Mouse (Mus musculus): ENCODE results near the gene Klhl31.

Klhl31 gene

DNA sequence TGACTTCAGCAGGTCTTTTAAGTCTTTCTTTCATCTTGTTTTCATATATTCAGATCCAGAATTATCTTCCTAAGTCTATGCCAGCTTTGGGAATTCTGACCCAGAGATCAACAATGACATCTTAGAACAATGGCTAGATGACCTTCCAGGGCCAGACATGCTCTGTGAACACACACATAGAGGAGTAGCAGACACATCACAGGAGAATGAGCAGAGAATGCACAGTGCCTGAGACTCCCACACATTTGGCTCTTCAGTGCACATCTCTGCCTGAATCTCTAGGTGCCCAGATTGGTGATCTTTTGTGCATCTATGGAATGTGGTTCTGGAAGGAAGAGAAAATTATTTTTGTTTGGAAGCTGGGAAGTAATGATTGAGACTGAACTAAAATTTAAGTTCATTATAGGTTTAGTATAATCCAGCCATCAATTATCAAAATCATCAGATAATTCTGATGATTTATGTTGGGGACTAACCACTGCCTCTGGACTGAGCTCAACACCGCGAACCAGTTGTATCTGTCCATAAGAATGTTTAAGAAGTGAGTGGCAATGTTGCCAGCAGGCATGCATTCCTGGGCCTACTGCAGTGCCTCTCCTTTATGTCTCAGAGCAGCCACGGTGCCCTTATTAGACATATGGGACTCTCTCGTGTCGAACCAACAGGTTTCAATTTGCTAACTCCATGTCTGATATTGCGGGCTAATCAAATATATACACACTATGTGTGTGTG is 12.8 kb upstream of the Klhl31 start:
- DNase-seq (ENCODE audit: low spot score in 2 of 2), result no peak

DNA sequence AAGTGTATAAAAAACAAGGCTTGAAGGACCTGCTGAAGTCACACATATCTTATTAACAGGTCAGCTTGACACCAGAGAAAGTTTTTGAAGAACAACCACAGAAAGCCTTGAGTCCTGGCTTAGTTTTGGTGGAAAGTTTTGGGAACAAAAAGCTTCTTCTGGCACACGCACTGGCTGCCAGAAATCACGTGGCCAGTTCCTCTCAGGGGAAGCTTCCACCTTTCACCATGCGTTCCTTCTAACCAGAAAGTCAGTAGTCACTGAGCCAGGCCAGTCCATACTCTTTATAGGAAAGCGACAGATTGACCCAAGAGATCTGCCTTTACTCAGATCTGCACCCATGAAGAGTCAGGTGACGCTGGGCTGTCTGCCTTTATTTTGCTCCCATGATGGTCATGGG is 12.1 kb upstream of the Klhl31 start:
- DNase-seq (ENCODE audit: low spot score in 2 of 2), result no peak

GRCm38 (mm10) chr9:77628676-77629075 is 7.6 kb upstream of the Klhl31 start:
- DNase-seq (ENCODE audit: low spot score in 2 of 2), result no peak

DNA sequence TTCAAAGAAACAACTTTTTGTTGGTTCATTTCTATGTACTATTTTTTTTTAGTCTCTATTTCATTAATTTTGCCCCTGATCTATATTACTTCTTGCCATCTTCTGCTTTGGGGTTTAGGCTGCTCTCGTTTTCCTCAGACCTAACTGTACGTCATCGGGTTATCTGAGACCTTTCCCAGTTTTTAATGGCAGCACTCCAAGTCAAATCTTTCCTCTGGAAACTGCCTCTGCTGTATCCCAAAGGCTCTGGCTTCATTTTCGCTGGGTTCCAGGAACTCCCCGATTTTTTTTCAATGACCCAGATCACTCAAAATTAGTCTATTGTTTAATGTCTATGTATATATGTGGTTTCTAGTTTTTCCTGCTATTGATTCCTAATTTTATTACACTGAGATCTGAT is 6.6 kb upstream of the Klhl31 start:
- no peak for DNase-seq (ENCODE audit: low spot score in 2 of 2)

DNA sequence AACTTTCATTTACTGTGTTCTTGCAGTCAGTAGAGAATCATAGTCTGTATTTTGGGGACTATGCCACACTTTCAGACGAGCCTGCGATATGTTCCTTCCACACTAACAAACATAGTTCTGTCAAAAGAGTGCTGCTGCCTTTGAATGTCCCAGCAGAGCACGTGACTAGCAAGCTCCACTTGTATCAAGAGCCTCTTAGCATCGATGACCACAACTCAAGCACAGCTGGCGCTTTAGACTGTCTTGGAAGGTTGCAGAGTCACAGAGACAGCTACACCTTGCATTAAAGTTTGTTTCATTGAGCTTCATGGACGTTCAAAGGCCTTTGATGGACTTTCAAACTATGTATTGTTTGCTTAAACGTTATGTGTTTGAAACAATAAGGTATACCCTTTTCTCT is 5.5 kb upstream of the Klhl31 start:
- DNase-seq (ENCODE audit: low spot score in 2 of 2), result no peak

DNA sequence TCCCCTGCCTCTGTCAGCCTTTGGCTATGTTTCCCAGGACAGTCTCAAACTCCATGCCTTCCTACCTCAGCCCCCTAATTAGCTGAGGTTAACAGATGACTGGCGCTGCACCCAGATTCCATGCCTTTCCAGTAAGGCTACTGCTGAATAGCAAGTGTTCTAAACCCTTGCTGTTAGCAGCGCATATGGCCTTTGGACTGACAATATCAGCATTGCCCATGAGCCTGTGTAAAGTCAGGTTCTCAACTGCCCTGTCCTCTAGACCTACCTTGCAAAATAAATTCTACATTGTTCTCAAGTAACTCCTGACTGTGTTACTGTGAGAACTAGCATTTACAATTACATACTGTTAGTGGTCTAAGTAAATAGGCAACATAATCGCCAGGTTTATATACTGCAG is 3.9 kb upstream of the Klhl31 start:
- DNase-seq (ENCODE audit: low spot score in 2 of 2), result no peak

- no peak for DNase-seq (ENCODE audit: low spot score in 2 of 2)
Observed at GRCm38 (mm10) chr9:77636003-77636402, 297 bp upstream of the Klhl31 start.

- no peak for DNase-seq (ENCODE audit: low spot score in 2 of 2)
Observed at GRCm38 (mm10) chr9:77637357-77637756, 1.1 kb downstream of the Klhl31 start.

DNA sequence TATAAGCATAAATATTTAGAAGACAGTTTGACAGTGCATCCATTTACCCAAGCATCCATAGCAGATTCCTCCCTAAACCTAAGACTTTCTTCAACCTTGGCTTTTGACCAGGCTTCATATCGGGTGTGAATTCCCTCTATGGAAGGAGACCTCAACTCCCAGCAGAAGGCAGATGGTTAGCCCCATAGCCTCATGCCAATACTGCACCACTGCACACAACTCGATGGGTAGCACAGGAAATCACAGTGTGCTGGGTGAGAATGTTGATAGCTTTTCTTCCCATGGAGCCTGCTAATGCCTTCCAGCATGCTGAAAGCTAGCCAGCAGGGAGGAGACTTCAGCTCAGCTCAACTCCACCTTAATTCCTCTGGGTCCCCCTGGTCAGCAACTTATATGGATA is 8.9 kb downstream of the Klhl31 start:
- no peak for DNase-seq (ENCODE audit: low spot score in 2 of 2)

GRCm38 (mm10) chr9:77651847-77652246 is 15.5 kb downstream of the Klhl31 start:
- DNase-seq (ENCODE audit: low spot score in 2 of 2), result no peak

DNA sequence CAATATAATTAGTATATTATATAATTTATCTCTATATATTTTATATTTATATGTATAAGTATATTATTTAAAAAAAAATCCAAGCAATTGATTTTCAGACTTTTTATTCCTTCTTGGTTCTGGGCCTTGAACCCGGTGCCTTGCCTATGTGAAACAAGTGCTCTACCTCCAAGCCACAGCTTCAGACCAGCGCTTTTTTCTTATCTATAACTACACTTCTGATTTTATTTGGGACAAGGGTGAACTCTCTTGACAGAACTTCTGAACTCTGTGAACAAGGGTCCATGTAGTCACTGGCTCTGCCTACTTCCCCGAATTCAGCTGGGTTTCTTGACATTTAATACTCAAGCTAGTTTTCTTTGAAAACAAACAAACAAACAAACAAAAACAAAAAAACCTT is 17.6 kb downstream of the Klhl31 start:
- DNase-seq (ENCODE audit: low spot score in 2 of 2), result no peak

GRCm38 (mm10) chr9:77655181-77655934 is 19.1 kb downstream of the Klhl31 start:
- peak; percentile 10 to 18 for DNase-seq (ENCODE audit: low spot score in 2 of 2)

DNA sequence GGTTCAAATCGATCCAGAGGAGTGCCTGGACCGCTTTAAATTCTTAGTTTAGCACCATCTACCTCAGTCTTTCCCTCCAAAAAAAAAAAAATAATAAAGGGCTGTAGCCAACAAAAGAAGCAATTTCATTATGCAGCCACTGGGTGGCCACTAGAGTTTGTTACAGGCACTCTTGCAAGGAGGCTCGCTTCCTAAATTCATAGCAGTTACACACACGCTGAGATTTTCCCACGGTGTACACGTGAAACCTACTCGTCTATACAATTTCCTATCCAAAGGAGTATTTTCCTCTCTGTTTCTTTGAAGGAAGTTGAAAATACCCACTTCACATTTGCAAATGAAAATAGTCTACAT is 19.6 kb downstream of the Klhl31 start:
- DNase-seq (ENCODE audit: low spot score in 2 of 2), result peak in 1 of 2 experiments; percentile 47

DNA sequence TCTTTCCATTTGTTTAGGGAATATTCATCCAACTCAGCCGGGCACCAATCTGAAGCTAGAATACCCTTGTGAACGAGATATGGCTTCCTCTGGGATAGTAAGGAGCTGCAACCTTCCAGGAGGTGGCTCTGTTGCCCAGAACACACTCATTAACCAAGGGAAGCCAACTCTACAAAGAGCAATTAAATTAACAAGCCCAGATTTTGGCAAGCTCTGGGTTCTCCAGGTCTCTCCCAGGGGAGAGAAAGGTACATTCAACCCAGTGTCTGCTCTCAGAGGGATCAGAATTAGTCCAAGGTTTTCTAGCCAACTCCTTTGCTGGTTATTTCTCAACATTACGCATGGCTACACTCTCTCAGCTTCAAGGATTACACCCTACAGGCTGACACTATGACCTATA is 26.6 kb downstream of the Klhl31 start:
- DNase-seq (ENCODE audit: low spot score in 2 of 2), result peak in 1 of 2 experiments; percentile 5

GRCm38 (mm10) chr9:77670095-77670494 is 33.8 kb downstream of the Klhl31 start:
- DNase-seq (ENCODE audit: low spot score in 2 of 2), result no peak

DNA sequence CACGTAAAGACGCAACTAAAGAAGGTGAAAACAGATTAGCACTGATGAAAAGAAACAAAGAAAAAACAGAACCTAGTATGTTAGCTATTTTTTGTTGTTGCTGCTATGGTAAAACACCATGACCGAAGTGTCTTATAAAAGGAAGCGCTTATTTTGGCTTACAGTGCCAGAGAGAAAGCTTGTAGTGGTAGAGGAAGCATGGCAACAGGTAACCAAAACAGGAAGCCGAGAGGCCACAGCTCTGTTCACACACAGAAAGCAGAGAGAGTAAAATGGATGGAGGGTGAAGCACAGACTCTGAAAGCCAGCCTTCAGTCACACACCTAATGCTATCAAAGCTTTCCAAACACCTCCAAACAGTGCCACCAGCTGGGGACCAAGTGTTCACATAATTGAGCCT is 34.7 kb downstream of the Klhl31 start:
- no peak for DNase-seq (ENCODE audit: low spot score in 2 of 2)

GRCm38 (mm10) chr9:77673218-77673617 is 36.9 kb downstream of the Klhl31 start:
- no peak for DNase-seq (ENCODE audit: low spot score in 2 of 2)

DNA sequence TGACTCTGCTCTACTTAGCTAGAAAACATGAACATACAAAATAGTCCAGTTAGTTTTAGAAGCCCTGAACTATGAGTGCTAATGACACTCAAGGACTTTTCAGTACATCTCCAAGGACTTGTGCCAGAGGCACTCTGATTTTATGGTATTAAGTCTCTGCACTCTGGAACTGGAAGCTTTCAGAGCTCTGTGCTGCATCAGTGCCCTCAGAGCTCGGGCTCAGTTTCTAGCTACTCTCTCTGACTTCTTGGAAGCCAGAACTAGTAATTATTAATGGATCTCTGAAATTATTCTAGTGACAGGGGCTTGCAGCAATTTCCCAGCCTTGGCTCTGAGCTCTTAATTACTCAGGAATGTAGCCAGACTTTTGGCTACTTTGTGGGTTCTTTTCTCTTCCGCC is 37.7 kb downstream of the Klhl31 start:
- DNase-seq (ENCODE audit: low spot score in 2 of 2), result no peak

- DNase-seq (ENCODE audit: low spot score in 2 of 2), result no peak
Observed at GRCm38 (mm10) chr9:77684938-77685337, 48.6 kb downstream of the Klhl31 start.

DNA sequence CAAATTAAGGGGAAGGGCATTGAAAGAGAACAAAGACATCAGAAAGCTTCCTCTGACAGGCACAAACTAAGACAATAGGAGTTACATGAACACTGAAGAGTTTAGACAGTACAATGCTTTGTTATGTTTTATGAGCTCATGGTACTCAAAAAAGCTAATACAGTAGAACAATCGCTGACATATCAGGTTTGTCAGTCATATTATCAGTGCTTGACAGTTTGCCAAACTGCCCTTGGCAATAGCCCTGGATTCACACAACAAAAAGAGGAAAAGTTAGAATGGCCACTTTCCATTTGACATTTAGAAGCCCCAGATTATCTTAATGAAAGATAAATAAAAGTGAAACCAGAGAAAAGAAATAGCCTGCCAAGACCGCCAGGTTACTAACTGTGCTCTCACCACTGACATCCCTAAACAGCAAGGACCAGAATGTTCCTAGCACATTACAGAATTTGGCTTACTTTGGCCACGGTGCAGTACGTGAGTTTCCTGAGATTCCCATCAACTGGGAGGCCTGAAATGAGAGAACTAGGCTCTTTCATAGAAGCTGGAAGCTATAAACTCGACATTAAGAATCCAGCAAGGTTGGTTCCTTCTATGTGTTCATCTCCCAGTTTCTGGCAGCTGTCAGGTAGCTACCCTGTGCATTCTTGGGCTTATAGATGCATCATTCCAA is 49.7 kb downstream of the Klhl31 start:
- DNase-seq (ENCODE audit: low spot score in 2 of 2), result no peak

DNA sequence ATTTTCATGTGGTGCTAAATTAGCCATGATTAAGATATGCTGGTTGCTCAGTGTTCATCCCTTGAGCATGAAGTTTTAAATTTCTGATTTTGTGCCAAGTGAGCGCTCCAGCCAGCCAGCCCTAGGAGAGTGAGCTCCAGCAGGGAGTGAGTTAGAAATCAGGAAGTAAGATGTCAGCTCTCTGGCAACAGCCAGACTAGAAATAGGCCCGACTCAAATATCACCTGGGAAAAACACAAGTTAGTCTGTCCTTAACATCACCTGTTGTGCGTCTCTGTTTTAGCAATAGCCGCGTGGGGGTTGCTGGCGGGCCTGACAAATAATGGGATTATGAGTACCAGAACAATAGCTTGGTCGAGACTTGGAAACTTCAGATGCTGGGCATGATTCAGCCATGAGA is 56.4 kb downstream of the Klhl31 start:
- DNase-seq (ENCODE audit: low spot score in 2 of 2), result no peak

- DNase-seq (ENCODE audit: low spot score in 2 of 2), result no peak
Observed at GRCm38 (mm10) chr9:77693405-77693804, 57.1 kb downstream of the Klhl31 start.

GRCm38 (mm10) chr9:77695586-77695985 is 59.3 kb downstream of the Klhl31 start:
- no peak for DNase-seq (ENCODE audit: low spot score in 2 of 2)

Measured in urinary bladder, postnatal 36 days (tissue).